Mouse (Mus musculus) heart, adult 2 months (tissue): ENCODE data around the gene Mad2l2. TPM values are rescaled to one million over a fixed set of nuclear protein-coding genes. Genes with fewer than 3 reads are reported as not detected.

Experiments
- DNase-seq, 2 experiments: peaks; one replicate each; pipeline ENCODE4 v3.0.0; 2021
- H3K27ac ChIP-seq: fragments of 200-600 bp; 2 replicates; pipeline ENCODE4 v1.8.1; 2022
- H3K27me3 ChIP-seq: fragments of 200-500 bp; 2 replicates; pipeline ENCODE4 v1.6.1; 2012; ENCODE audit warnings: mild to moderate bottlenecking, low read length, inconsistent platforms, mixed read lengths; ENCODE audit not compliant: control insufficient read depth, insufficient read depth
- H3K36me3 ChIP-seq: fragments of 200-500 bp; 2 replicates; pipeline ENCODE4 v1.6.1; 2012; ENCODE audit warnings: low read length, inconsistent platforms; ENCODE audit not compliant: control insufficient read depth, insufficient read depth
- H3K4me1 ChIP-seq: fragments of 200-500 bp; 2 replicates; pipeline ENCODE4 v1.6.1; 2011; ENCODE audit warnings: low read length; ENCODE audit not compliant: control insufficient read depth, insufficient read depth
- H3K4me3 ChIP-seq: fragments of 200-600 bp; 2 replicates; pipeline ENCODE4 v1.8.1; 2022
- H3K79me2 ChIP-seq: fragments of 200-500 bp; replicated peaks from 2 replicates; pipeline ENCODE4 v1.6.1; 2012; ENCODE audit warnings: mild to moderate bottlenecking, inconsistent platforms, low read length, moderate library complexity, mixed read lengths; ENCODE audit not compliant: control insufficient read depth, insufficient read depth
- H3K9ac ChIP-seq: fragments of 200-500 bp; 2 replicates; pipeline ENCODE4 v1.6.1; 2012; ENCODE audit warnings: low read depth, mild to moderate bottlenecking, control low read depth, inconsistent platforms, low read length, mixed read lengths
- CTCF ChIP-seq: fragments of 200-600 bp; IDR thresholded peaks from 2 replicates; pipeline ENCODE4 v1.8.1; 2022; ENCODE audit warnings: antibody characterized with exemption, mild to moderate bottlenecking, moderate library complexity
- EP300 ChIP-seq: fragments of 200-500 bp; IDR thresholded peaks from 2 replicates; pipeline ENCODE4 v1.6.1; 2011; ENCODE audit warnings: low read depth, low read length, control low read depth; ENCODE audit not compliant: insufficient read depth
- POLR2A ChIP-seq: fragments of 200-500 bp; IDR thresholded peaks from 2 replicates; pipeline ENCODE4 v1.6.1; 2011; ENCODE audit warnings: mild to moderate bottlenecking, low read depth, low read length, control low read depth; ENCODE audit not compliant: insufficient read depth
- WGBS: fragments of 180-500 bp; shearing (Covaris S2); methylation state at CpG from one replicate; pipeline ENCODE4 v1.1.7; 2018; 5-methylcytosine and 5-hydroxymethylcytosine counted together
- intact Hi-C: fragments of 180-260 bp; cut with DNase I; formaldehyde crosslinking; loops from one replicate; pipeline ENCODE4 v1.15.1; 2025
- polyA plus RNA-seq: library from polyadenylated mRNA; depleted of rRNA; stranded (reverse); fragments of >200 nt; gene quantifications from 2 replicates; pipeline ENCODE4 v1.2.3, GENCODE M21; 2012
- total RNA-seq, 2 experiments: library from RNA; stranded (reverse); gene quantifications; 2 replicates each; pipeline ENCODE4 v1.2.3; 2021

The Mad2l2 gene
- total and polyA plus RNA-seq, 3 experiments, result 11.0 to 21.9 (median 13.8) TPM

GRCm38 (mm10) chr4:148101801-148102527 is 28.2 kb upstream of the Mad2l2 start:
- no peaks in the 10 kb centered on the region for H3K36me3 ChIP-seq
- H3K27me3 ChIP-seq, result no peaks in the 10 kb centered on the region
- no peaks in the 10 kb centered on the region for H3K4me1 ChIP-seq
- intact Hi-C loops, result no loop called here
- no peaks in the 10 kb centered on the region for H3K79me2 ChIP-seq
- TF ChIP-seq CTCF, result peak; percentile 78
- TF ChIP-seq POLR2A, result no peak
- 19% methylated on average over 29 of the region's 29 CpGs for WGBS
- peak overlapping the region; percentile 36; the same call in 1 of the 2 replicates for H3K4me3 ChIP-seq
- H3K9ac ChIP-seq, result peak overlapping the region; percentile 17
- H3K27ac ChIP-seq, result no peak overlapping the region
- DNase-seq, result peak; percentile 62 to 69

GRCm38 (mm10) chr4:148104146-148104545 is 26.0 kb upstream of the Mad2l2 start:
- H3K4me3 ChIP-seq, result no peak overlapping the region
- WGBS, result 81% methylated on average over 3 of the region's 3 CpGs
- intact Hi-C loops, result no loop called here

GRCm38 (mm10) chr4:148107621-148108291 is 22.4 kb upstream of the Mad2l2 start:
- Histone ChIP-seq H3K4me1 (no peaks in the 10 kb centered on the region), H3K36me3 (no peaks in the 10 kb centered on the region), H3K4me3 (no peak overlapping the region), H3K9ac (no peak overlapping the region), H3K27ac (no peak overlapping the region), H3K79me2 (no peaks in the 10 kb centered on the region), H3K27me3 (no peaks in the 10 kb centered on the region)
- intact Hi-C loops, result no loop called here
- no peak for DNase-seq
- 40% methylated on average over 22 of the region's 22 CpGs for WGBS
- TF ChIP-seq EP300 (no peak), POLR2A (no peak), CTCF (no peak)

More at GRCm38 (mm10) chr4:148104146-148104545, 26.0 kb upstream of the Mad2l2 start:
- no peak for TF ChIP-seq EP300
- TF ChIP-seq POLR2A, result no peak
- Histone ChIP-seq H3K27ac (no peak overlapping the region), H3K4me1 (no peaks in the 10 kb centered on the region), H3K79me2 (no peaks in the 10 kb centered on the region), H3K27me3 (no peaks in the 10 kb centered on the region), H3K9ac (no peak overlapping the region), H3K36me3 (no peaks in the 10 kb centered on the region)
- no peak for DNase-seq

- no peak for TF ChIP-seq EP300
- no peak overlapping the region for H3K9ac ChIP-seq
- WGBS, result 30% methylated on average over 7 of the region's 7 CpGs
Measured at GRCm38 (mm10) chr4:148108565-148109100, 21.6 kb upstream of the Mad2l2 start.

GRCm38 (mm10) chr4:148109215-148109614 is 21.0 kb upstream of the Mad2l2 start:
- H3K4me1 ChIP-seq, result no peaks in the 10 kb centered on the region
- TF ChIP-seq CTCF (no peak), EP300 (no peak), POLR2A (no peak)
- no peaks in the 10 kb centered on the region for H3K27me3 ChIP-seq
- DNase-seq, result no peak
- no peak overlapping the region for H3K27ac ChIP-seq
- no peak overlapping the region for H3K9ac ChIP-seq
- no peaks in the 10 kb centered on the region for H3K79me2 ChIP-seq
- intact Hi-C loops, result no loop called here
- 49% methylated on average over 5 of the region's 5 CpGs for WGBS
- no peak overlapping the region for H3K4me3 ChIP-seq
- H3K36me3 ChIP-seq, result no peaks in the 10 kb centered on the region

More at GRCm38 (mm10) chr4:148108565-148109100, 21.6 kb upstream of the Mad2l2 start:
- Histone ChIP-seq H3K27ac (no peak overlapping the region), H3K36me3 (no peaks in the 10 kb centered on the region), H3K79me2 (no peaks in the 10 kb centered on the region), H3K4me3 (no peak overlapping the region), H3K4me1 (no peaks in the 10 kb centered on the region), H3K27me3 (no peaks in the 10 kb centered on the region)
- no peak for DNase-seq
- intact Hi-C loops, result no loop called here

- no peaks in the 10 kb centered on the region for H3K36me3 ChIP-seq
- DNase-seq, result no peak
- H3K9ac ChIP-seq, result no peak overlapping the region
- no peak for TF ChIP-seq POLR2A
- no peak for TF ChIP-seq CTCF
- TF ChIP-seq EP300, result no peak
- H3K27me3 ChIP-seq, result no peaks in the 10 kb centered on the region
- no peaks in the 10 kb centered on the region for H3K4me1 ChIP-seq
- no peak overlapping the region for H3K4me3 ChIP-seq
- intact Hi-C loops, result no loop called here
- no peak overlapping the region for H3K27ac ChIP-seq
- no peaks in the 10 kb centered on the region for H3K79me2 ChIP-seq
- WGBS, result 82% methylated on average over 12 of the region's 12 CpGs
Measured at GRCm38 (mm10) chr4:148112519-148112918, 17.7 kb upstream of the Mad2l2 start.
